Mouse (Mus musculus): Measurements from ENCODE around the gene Dapl1.

Gene Dapl1

GRCm38 (mm10) chr2:59539796-59540195 lies 55.3 kb downstream of the Dapl1 start:
- DNase-seq = no peak

- peak; percentile 86 for DNase-seq
Measured at GRCm38 (mm10) chr2:59541121-59541887, 56.9 kb downstream of the Dapl1 start.

- DNase-seq = no peak
Measured at GRCm38 (mm10) chr2:59543543-59544065, 59.2 kb downstream of the Dapl1 start.

- no peak for DNase-seq
Measured at GRCm38 (mm10) chr2:59544237-59544909, 59.9 kb downstream of the Dapl1 start.

GRCm38 (mm10) chr2:59545001-59545400 lies 60.5 kb downstream of the Dapl1 start:
- DNase-seq = no peak

GRCm38 (mm10) chr2:59547369-59548099 lies 63.1 kb downstream of the Dapl1 start:
- no peak for DNase-seq

GRCm38 (mm10) chr2:59552784-59553183 lies 68.3 kb downstream of the Dapl1 start:
- DNase-seq = no peak

- DNase-seq = no peak
Measured at GRCm38 (mm10) chr2:59554373-59554940, 70.0 kb downstream of the Dapl1 start.

All from cerebellum, adult 8-10 months (tissue).